Mouse (Mus musculus) neural tube, embryonic 13.5 days (tissue): ENCODE measurements around the gene Igfbp7. TPM values are rescaled to one million over a fixed set of nuclear protein-coding genes. Genes with fewer than 3 reads are reported as not detected.

Source experiments
- ATAC-seq: fragments of 200-750 bp; cut with Nextera tagmentation; 2 replicates; pipeline ENCODE4 v1.8.0; 2017; ENCODE audit warnings: low read depth, mild to moderate bottlenecking, moderate TSS enrichment, moderate library complexity
- H3K27ac ChIP-seq: fragments of 300-500 bp; sonication (generic); replicated peaks from 2 replicates; pipeline ENCODE4 v1.5.1; 2015; ENCODE audit warnings: moderate library complexity, mild to moderate bottlenecking, inconsistent platforms
- H3K27me3 ChIP-seq: fragments of 300-500 bp; sonication (generic); 2 replicates; pipeline ENCODE4 v1.6.1; 2015; ENCODE audit warnings: mild to moderate bottlenecking, inconsistent platforms
- H3K36me3 ChIP-seq: fragments of 300-500 bp; sonication (generic); 2 replicates; pipeline ENCODE4 v1.6.1; 2015; ENCODE audit warnings: mild to moderate bottlenecking, inconsistent platforms
- H3K4me1 ChIP-seq: fragments of 300-500 bp; sonication (generic); replicated peaks from 2 replicates; pipeline ENCODE4 v1.6.1; 2015; ENCODE audit warnings: inconsistent platforms
- H3K4me2 ChIP-seq: fragments of 300-500 bp; sonication (generic); 2 replicates; pipeline ENCODE4 v1.6.1; 2015; ENCODE audit warnings: inconsistent platforms, mild to moderate bottlenecking, moderate library complexity
- H3K4me3 ChIP-seq: fragments of 300-500 bp; sonication (generic); 2 replicates; pipeline ENCODE4 v1.5.1; 2015; ENCODE audit warnings: mild to moderate bottlenecking, inconsistent platforms
- H3K9ac ChIP-seq: fragments of 300-500 bp; sonication (generic); 2 replicates; pipeline ENCODE4 v1.6.1; 2015; ENCODE audit warnings: moderate library complexity, mild to moderate bottlenecking, inconsistent platforms
- H3K9me3 ChIP-seq: fragments of 300-500 bp; sonication (generic); 2 replicates; pipeline ENCODE4 v1.6.1; 2016; ENCODE audit warnings: inconsistent platforms
- WGBS: fragments of 180-500 bp; shearing (Covaris S2); methylation state at CpG from one replicate; pipeline ENCODE4 v1.1.7; 2015; 5-methylcytosine and 5-hydroxymethylcytosine counted together
- polyA plus RNA-seq: library from polyadenylated mRNA; unstranded; fragments of >200 nt; fragmentation: Nextera tagmentation; extraction: Ambion mirVana; gene quantifications from 2 replicates; pipeline ENCODE4 v1.2.1, GENCODE M21; 2015

The Igfbp7 gene
- polyA plus RNA-seq, 1 experiment from 2014 or later = 62.6 TPM

DNA sequence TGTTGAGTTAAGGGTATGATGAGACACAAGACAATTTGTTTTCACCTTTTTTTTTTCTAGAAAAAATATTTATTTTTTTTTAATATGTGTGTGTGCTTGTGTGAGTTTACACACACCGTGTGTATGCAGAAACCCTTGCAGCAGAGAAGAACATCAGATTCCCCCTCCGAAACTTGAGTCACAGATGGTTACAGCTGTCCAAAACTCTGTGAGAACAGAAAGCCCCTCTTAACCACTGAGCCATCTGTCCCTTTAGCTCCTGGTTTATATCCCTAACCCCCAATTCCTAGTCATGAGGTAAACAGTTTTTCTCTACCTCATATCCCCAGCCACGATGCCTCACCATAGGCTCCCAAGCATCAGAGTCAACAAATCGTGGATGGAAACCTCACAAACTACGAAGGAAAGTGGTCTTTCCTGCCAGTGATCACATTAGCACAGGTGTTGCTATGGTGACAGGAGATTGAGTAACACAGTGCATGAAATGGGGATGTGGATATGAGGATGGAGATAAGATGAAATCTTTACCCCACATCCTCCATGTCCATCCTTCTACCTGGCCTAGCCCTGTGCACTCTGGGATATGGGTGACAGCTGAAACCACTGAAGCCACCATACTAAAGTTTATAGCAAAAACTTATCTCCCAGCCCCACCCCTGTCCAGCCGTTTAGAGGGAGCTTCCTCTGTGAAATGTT lies 21.8 kb downstream of the Igfbp7 start:
- no peaks in the 10 kb centered on the region for H3K27me3 ChIP-seq
- H3K4me1 ChIP-seq = no peaks in the 10 kb centered on the region
- WGBS = 80% methylated on average over 6 of the region's 6 CpGs
- H3K27ac ChIP-seq = no peak overlapping the region
- H3K9me3 ChIP-seq = no peaks in the 10 kb centered on the region
- no peak overlapping the region for H3K4me3 ChIP-seq
- H3K36me3 ChIP-seq = no peaks in the 10 kb centered on the region
- H3K9ac ChIP-seq = no peak overlapping the region
- ATAC-seq = no peak
- H3K4me2 ChIP-seq = no peak overlapping the region

DNA sequence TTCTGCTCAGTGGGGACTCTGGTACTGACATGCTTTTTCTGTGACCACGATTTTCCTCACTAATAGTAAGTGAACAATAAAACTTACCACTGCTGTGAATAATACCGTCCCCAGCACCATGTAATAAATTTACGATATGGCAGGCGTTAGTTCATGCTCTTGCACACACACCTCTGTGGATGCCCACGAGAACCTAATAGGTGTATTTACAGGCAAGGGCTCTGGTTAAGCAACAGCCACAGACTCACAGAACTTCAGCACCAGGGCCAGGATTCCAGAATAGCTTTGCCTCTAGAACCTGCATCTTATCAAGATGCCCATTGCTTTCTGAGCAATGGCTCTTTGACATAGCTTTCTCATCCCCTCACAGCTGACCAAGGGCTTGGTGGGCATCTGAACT lies 22.6 kb downstream of the Igfbp7 start:
- H3K4me2 ChIP-seq = no peak overlapping the region
- no peak overlapping the region for H3K9ac ChIP-seq
- no peaks in the 10 kb centered on the region for H3K9me3 ChIP-seq
- no peaks in the 10 kb centered on the region for H3K4me1 ChIP-seq
- H3K4me3 ChIP-seq = no peak overlapping the region
- ATAC-seq = no peak
- no peaks in the 10 kb centered on the region for H3K36me3 ChIP-seq
- WGBS = 68% methylated on average over 5 of the region's 5 CpGs
- H3K27me3 ChIP-seq = no peaks in the 10 kb centered on the region
- no peak overlapping the region for H3K27ac ChIP-seq

DNA sequence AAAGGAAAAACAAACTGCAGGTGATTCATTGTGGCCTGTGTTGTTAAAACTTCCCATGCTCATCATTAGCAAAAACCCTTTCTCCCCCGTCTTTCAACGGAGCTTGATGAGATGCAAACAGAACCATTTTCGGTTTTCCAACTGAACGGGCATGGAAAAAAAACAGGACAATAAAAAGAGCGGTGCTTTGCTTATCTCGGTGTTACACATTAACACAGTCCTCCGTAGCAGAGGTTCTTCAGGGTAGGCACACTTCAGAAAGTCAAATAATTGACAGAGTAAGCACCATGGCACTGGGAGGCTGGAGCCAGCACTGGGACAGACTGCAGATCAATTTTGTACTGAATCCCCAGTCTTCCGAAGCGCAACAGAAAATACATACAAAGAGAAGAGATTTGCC lies 23.1 kb downstream of the Igfbp7 start:
- Histone ChIP-seq H3K27me3 (no peaks in the 10 kb centered on the region), H3K4me2 (no peak overlapping the region), H3K27ac (no peak overlapping the region), H3K9me3 (no peaks in the 10 kb centered on the region), H3K9ac (no peak overlapping the region), H3K36me3 (no peaks in the 10 kb centered on the region), H3K4me1 (no peaks in the 10 kb centered on the region), H3K4me3 (no peak overlapping the region)
- WGBS = 60% methylated on average over 9 of the region's 9 CpGs
- no peak for ATAC-seq

DNA sequence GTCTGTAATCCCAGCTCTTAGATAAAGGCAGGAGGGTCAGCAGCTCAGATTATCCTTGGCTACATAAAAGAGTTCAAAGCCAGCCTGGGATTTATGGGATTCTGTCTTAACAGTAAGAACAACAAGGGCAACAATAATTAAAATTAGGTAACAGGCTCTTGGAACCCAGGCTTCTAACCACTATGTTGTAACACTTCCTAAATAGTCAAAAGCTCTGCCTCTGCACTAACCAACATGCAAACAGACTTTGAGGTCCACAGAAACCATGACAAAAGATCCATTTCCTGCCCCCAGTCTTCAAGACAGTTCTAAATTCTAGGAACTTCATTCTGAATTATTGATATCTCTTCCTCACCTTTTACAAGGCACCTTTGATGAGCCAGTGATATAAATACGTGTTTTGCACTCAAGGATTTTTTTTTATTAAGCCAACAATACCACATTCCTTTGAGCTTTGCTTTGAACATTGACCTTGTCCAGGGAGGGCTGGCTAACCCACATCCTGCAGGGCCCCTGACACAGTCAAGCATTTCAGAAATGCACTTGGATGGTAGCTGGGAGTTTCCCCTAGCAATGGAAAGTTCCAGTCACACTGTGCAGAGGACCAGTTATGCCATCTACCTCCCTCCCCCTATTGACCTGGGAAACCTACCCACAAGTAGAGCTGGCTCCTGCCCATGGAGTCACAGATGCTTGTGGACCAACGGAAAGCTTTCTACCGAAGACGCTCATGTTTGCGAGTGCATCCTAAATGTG lies 23.9 kb downstream of the Igfbp7 start:
- Histone ChIP-seq H3K4me1 (no peaks in the 10 kb centered on the region), H3K36me3 (no peaks in the 10 kb centered on the region), H3K9me3 (no peaks in the 10 kb centered on the region), H3K9ac (no peak overlapping the region), H3K27me3 (no peaks in the 10 kb centered on the region), H3K4me3 (no peak overlapping the region), H3K4me2 (no peak overlapping the region), H3K27ac (no peak overlapping the region)
- no peak for ATAC-seq
- WGBS = 89% methylated on average over 5 of the region's 5 CpGs

DNA sequence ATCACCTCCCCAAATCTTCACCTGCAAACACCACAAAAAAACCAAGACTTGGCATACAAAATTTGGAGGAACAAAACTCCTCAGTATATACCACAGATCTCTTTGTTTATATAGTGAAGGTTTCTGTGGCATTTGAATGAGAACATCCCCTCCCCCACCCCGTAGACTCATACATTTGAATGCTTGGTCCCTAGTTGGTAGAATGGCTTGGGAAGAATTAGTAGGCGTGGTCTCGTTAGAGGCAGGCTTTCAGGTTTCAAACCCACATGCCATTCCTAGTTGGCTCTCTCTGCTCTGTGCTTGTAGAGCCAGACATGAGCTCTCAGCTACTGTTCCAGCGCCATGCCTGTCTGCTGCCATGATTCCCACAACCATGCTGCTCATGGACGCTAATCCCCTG lies 26.2 kb downstream of the Igfbp7 start:
- no peaks in the 10 kb centered on the region for H3K36me3 ChIP-seq
- WGBS = 82% methylated on average over 5 of the region's 5 CpGs
- no peak overlapping the region for H3K27ac ChIP-seq
- no peaks in the 10 kb centered on the region for H3K9me3 ChIP-seq
- no peaks in the 10 kb centered on the region for H3K27me3 ChIP-seq
- ATAC-seq = no peak
- H3K4me1 ChIP-seq = no peaks in the 10 kb centered on the region
- H3K4me3 ChIP-seq = no peak overlapping the region
- no peak overlapping the region for H3K9ac ChIP-seq
- H3K4me2 ChIP-seq = no peak overlapping the region

DNA sequence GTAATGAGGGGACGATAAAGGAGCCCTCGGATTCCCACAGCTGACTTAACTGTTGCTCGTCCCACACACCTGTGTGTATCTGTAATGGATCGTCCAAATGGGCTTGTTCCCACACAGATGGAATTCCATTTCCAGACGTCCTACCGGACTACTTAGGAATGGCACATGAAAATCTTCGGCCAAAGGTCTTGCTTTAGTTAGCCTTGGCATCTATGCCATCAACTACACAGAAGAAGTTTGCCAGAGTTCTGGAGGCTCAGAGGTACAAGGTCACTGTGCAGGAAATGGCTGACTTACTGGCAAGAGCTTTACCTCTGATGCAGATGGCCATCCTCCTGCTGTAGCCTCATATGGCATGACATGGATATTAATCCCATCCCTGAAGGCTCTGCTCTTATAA lies 26.6 kb downstream of the Igfbp7 start:
- no peak overlapping the region for H3K4me2 ChIP-seq
- no peaks in the 10 kb centered on the region for H3K4me1 ChIP-seq
- no peak overlapping the region for H3K27ac ChIP-seq
- no peaks in the 10 kb centered on the region for H3K36me3 ChIP-seq
- H3K4me3 ChIP-seq = no peak overlapping the region
- WGBS = 88% methylated on average over 7 of the region's 7 CpGs
- H3K9ac ChIP-seq = no peak overlapping the region
- ATAC-seq = no peak
- H3K27me3 ChIP-seq = no peaks in the 10 kb centered on the region
- H3K9me3 ChIP-seq = no peaks in the 10 kb centered on the region

DNA sequence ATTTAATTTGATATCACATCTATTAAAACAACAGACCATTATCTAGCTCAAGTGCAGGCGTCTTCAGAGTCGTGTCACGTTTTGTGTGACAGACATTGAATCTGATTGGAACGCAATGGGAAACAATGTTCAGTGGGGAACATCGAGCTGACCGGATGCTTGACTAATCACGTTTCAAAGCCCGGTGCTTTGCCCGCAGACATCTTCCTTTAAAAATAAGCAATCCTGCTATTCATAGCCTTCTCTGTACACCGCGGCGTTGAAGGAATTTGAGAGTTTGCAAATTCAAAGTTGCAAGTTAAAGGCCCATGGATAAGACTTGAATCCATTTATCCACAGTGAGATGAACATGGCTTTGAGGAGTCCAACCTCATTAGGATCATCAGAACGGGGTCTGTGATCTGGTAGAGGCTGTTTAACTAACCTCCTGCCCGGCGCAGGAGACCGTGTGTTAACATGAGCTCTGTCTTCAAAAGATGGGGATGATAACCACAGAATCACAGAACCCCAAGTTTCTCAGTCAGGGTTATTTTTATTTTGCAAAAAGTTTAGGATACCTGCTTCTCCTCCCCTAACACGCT lies 27.4 kb downstream of the Igfbp7 start:
- Histone ChIP-seq H3K4me3 (no peak overlapping the region), H3K27ac (no peak overlapping the region), H3K9ac (no peak overlapping the region), H3K4me1 (no peaks in the 10 kb centered on the region), H3K27me3 (no peaks in the 10 kb centered on the region), H3K36me3 (no peaks in the 10 kb centered on the region), H3K4me2 (no peak overlapping the region), H3K9me3 (no peaks in the 10 kb centered on the region)
- ATAC-seq = no peak
- whole genome bisulfite sequencing = 83% methylated on average over 17 of the region's 17 CpGs

DNA sequence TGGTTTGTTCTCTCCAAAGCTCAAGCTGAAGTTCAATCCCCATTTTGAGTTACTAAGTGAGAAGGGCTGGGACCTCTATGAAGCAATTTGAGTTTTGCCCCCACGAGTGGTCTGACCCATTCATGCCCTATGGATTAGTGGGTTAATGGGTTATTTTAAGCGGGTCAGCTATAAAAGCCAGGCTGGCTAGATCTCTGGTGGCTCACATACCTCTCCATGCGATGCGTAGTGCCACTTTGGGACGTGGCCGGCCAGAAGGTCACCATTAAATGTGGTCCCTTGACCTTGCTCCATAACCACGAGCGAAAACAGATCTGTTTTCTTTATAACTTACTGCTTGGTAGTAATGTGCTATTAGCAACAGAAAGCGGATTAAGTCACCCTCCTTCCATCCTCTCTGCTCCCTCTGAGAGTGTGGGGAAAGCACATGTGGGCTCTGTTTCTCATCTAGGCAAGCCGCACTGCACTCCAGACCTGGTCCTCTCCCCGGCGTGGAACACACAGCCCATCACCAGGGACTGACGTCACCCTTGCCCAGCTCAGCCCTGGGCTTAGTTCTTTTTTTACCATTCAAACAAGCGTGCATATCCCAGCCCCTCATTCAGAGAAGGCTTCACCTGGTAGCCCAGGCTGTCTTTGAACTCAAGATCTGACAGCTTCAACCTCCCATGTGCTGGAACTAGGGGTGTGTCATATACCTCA lies 28.3 kb downstream of the Igfbp7 start:
- no peak overlapping the region for H3K9ac ChIP-seq
- no peaks in the 10 kb centered on the region for H3K27me3 ChIP-seq
- WGBS = 80% methylated on average over 14 of the region's 14 CpGs

DNA sequence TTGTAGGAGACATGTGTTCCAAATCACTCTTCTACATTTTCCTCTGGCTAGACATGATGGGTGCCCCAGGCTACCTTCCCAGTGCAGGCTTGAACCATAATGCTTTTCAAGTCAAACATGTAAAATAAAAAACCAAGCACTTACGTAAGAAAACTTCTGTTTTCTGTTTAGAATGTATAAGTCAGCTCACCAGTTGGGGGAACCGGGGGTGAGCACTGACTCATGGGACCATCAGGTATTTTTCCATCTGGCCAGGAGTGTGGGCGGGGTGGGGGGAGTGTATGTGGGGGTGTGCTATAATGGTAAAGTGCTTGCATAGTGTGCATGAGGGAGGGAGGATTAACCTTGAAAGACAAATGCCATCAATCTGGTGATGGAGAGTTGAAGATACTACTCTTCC lies 29.8 kb downstream of the Igfbp7 start:
- no peak overlapping the region for H3K4me3 ChIP-seq
- 95% methylated on average over 3 of the region's 3 CpGs for WGBS
- ATAC-seq = no peak
- H3K9me3 ChIP-seq = no peaks in the 10 kb centered on the region
- H3K36me3 ChIP-seq = no peaks in the 10 kb centered on the region
- H3K9ac ChIP-seq = no peak overlapping the region
- H3K4me2 ChIP-seq = no peak overlapping the region
- H3K27me3 ChIP-seq = no peaks in the 10 kb centered on the region
- H3K4me1 ChIP-seq = no peaks in the 10 kb centered on the region
- no peak overlapping the region for H3K27ac ChIP-seq

More for the DNA sequence above, 28.3 kb downstream of the Igfbp7 start:
- no peaks in the 10 kb centered on the region for H3K36me3 ChIP-seq
- H3K27ac ChIP-seq = no peak overlapping the region
- ATAC-seq = no peak
- no peak overlapping the region for H3K4me2 ChIP-seq
- H3K4me3 ChIP-seq = no peak overlapping the region
- no peaks in the 10 kb centered on the region for H3K9me3 ChIP-seq
- H3K4me1 ChIP-seq = no peaks in the 10 kb centered on the region

DNA sequence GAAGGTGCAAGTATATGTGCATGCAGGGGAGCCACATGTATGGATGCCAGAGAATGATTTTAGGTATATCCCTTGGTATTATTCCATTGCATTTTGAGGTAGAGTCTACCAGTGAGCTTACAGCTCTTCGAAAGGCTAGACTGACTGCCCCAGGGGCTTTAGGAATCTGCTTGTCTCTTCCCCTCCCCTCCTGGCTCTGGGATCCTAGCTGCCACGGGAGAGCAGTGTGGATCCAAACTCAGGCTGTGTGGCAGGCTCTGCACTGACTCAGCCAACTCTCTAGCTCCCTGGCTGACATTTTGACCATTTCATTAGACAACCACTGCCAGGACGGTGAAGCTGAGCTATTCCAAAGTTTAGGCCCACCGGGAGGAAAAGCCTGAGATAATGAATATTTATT lies 32.3 kb downstream of the Igfbp7 start:
- Histone ChIP-seq H3K27ac (no peak overlapping the region), H3K4me3 (no peak overlapping the region), H3K9me3 (no peaks in the 10 kb centered on the region), H3K36me3 (no peaks in the 10 kb centered on the region), H3K27me3 (no peaks in the 10 kb centered on the region), H3K9ac (no peak overlapping the region), H3K4me1 (peaks cover 5% of the 10 kb centered on the region), H3K4me2 (no peak overlapping the region)
- WGBS = 72% methylated on average over 4 of the region's 4 CpGs
- no peak for ATAC-seq

DNA sequence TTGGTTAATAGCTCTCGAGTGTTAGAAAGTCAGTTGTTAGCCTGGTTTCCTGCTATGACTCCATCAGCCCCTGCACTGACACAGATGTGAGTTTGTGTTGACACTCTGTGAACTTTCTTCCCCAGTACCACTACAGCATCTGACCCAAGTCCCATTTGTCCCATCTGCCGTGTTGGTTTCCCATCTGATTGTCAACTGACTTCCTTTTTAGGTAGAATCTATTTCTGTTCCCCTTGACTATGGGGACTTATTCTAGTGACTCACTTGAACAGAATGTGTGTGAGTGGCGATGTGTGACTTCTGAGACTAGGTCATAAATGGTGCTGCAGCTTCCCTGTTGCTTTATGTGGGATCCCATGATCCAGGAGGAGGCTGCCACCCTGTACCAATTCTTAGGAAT lies 32.9 kb downstream of the Igfbp7 start:
- H3K9ac ChIP-seq = no peak overlapping the region
- no peak overlapping the region for H3K27ac ChIP-seq
- H3K36me3 ChIP-seq = no peaks in the 10 kb centered on the region
- no peak for ATAC-seq
- no peak overlapping the region for H3K4me2 ChIP-seq
- no peaks in the 10 kb centered on the region for H3K27me3 ChIP-seq
- H3K4me3 ChIP-seq = no peak overlapping the region
- 85% methylated on average over 3 of the region's 3 CpGs for WGBS
- peaks cover 5% of the 10 kb centered on the region for H3K4me1 ChIP-seq
- H3K9me3 ChIP-seq = no peaks in the 10 kb centered on the region

DNA sequence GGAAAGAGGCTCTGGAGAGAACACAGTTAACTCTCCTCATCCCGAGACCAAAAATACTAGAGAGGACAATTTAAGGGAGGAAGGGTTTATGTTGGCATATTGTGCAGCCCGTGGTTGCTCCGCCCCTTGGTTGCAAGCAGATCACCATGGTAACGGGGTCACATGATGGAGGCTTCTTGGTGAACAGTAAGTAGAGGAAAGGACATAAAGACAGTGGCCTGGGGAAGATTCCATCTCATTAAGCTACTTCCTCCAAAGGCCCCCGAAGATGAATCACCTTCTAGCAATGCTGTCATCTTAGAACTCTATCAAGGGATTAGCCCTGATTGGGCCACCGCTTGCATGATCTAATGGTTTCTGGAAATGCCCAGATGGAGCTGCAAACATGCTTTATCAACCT lies 35.1 kb downstream of the Igfbp7 start:
- WGBS = 59% methylated on average over 6 of the region's 6 CpGs
- no peak overlapping the region for H3K4me3 ChIP-seq
- peaks cover 5% of the 10 kb centered on the region for H3K4me1 ChIP-seq
- no peaks in the 10 kb centered on the region for H3K36me3 ChIP-seq
- H3K9ac ChIP-seq = no peak overlapping the region
- no peak overlapping the region for H3K27ac ChIP-seq
- H3K9me3 ChIP-seq = no peaks in the 10 kb centered on the region
- no peaks in the 10 kb centered on the region for H3K27me3 ChIP-seq
- ATAC-seq = no peak
- H3K4me2 ChIP-seq = no peak overlapping the region
